Mouse (Mus musculus) liver, embryonic 14.5 days (tissue): Measurements from ENCODE around the gene Gm9945. TPM values are rescaled to one million over a fixed set of nuclear protein-coding genes. Genes with fewer than 3 reads are reported as not detected.

Experiments used
- ATAC-seq: fragments of 200-750 bp; cut with Nextera tagmentation; 2 replicates; pipeline ENCODE4 v1.8.0; 2017; ENCODE audit warnings: moderate number of reproducible peaks, mild to moderate bottlenecking, moderate library complexity; ENCODE audit not compliant: insufficient read depth
- DNase-seq, 3 experiments: peaks; one replicate each; pipeline ENCODE4 v3.0.0-alpha.2; 2012 to 2013; ENCODE audit warnings: low read depth in 3 of 3, low spot score in 3 of 3
- H3K27ac ChIP-seq: fragments of 300-500 bp; sonication (generic); 2 replicates; pipeline ENCODE4 v1.5.1; 2014; ENCODE audit warnings: moderate library complexity, mild to moderate bottlenecking, control low read depth, inconsistent platforms
- H3K27me3 ChIP-seq: fragments of 300-500 bp; sonication (generic); 2 replicates; pipeline ENCODE4 v1.6.1; 2014; ENCODE audit warnings: mild to moderate bottlenecking, low read length, moderate library complexity; ENCODE audit not compliant: control insufficient read depth, insufficient read depth
- H3K36me3 ChIP-seq: fragments of 300-500 bp; sonication (generic); replicated peaks from 2 replicates; pipeline ENCODE4 v1.6.1; 2014; ENCODE audit warnings: low read depth; ENCODE audit not compliant: control insufficient read depth, insufficient read depth
- H3K4me1 ChIP-seq, 2 experiments: fragments of 200-500 bp in 1 of 2; fragments of 300-500 bp in 1 of 2; sonication (generic) in 1 of 2; replicated peaks; 2 replicates each; pipeline ENCODE4 v1.6.1; 2012 to 2014; ENCODE audit warnings: antibody characterized with exemption in 1 of 2, inconsistent platforms in 1 of 2, low read length in 1 of 2; ENCODE audit not compliant: control insufficient read depth in 2 of 2, insufficient read depth in 2 of 2
- H3K4me2 ChIP-seq: fragments of 300-500 bp; sonication (generic); 2 replicates; pipeline ENCODE4 v1.6.1; 2014; ENCODE audit warnings: low read depth, mild to moderate bottlenecking, control low read depth, moderate library complexity
- H3K4me3 ChIP-seq, 2 experiments: fragments of 200-500 bp in 1 of 2; fragments of 300-500 bp in 1 of 2; sonication (generic) in 1 of 2; 2 replicates each; pipeline ENCODE4 v1.5.1; 2012 to 2014; ENCODE audit warnings: low read depth in 2 of 2, low read length in 2 of 2, mild to moderate bottlenecking in 2 of 2, control low read depth in 1 of 2, inconsistent platforms in 1 of 2, moderate library complexity in 1 of 2; ENCODE audit not compliant: insufficient read depth in 1 of 2
- H3K9ac ChIP-seq: fragments of 300-500 bp; sonication (generic); replicated peaks from 2 replicates; pipeline ENCODE4 v1.6.1; 2014; ENCODE audit warnings: mild to moderate bottlenecking, control low read depth, moderate library complexity
- H3K9me3 ChIP-seq: fragments of 300-500 bp; sonication (generic); 2 replicates; pipeline ENCODE4 v1.6.1; 2016; ENCODE audit warnings: low read length, mixed read lengths; ENCODE audit not compliant: control insufficient read depth
- CTCF ChIP-seq: IDR thresholded peaks from 2 replicates; pipeline ENCODE4 v1.5.1; 2016; ENCODE audit warnings: antibody characterized with exemption, low read depth, control low read depth
- EP300 ChIP-seq: IDR thresholded peaks from 2 replicates; pipeline ENCODE4 v1.6.1; 2016; ENCODE audit warnings: antibody characterized with exemption, low read depth
- WGBS: fragments of 180-500 bp; shearing (Covaris S2); extraction: QIAGEN DNeasy Blood & Tissue Kit; methylation state at CpG from one replicate; pipeline ENCODE4 v1.1.7; 2014; ENCODE audit not compliant: insufficient replicate concordance; 5-methylcytosine and 5-hydroxymethylcytosine counted together
- polyA plus RNA-seq, 2 experiments: library from polyadenylated mRNA; depleted of rRNA in 1 of 2; stranded (reverse) in 1 of 2; unstranded in 1 of 2; fragments of >200 nt; fragmentation: Nextera tagmentation in 1 of 2; extraction: Ambion mirVana in 1 of 2; gene quantifications; 2 replicates each; pipeline versions ENCODE4 v1.2.1 to v1.2.3; 2012 to 2014

Gm9945 gene
- polyA plus RNA-seq, 2 experiments = 0.27 to 0.46 TPM

GRCm38 (mm10) chr11:53475620-53476019, 4.3 kb upstream of the Gm9945 start:
- peaks cover 69% of the 10 kb centered on the region for H3K27me3 ChIP-seq
- ATAC-seq (no peak), DNase-seq (no peak)
- WGBS = 32% methylated on average over 8 of the region's 8 CpGs
- TF ChIP-seq CTCF = no peak
- no peak for TF ChIP-seq EP300
- H3K9me3 ChIP-seq = no peaks in the 10 kb centered on the region
- H3K4me3 ChIP-seq = no peak overlapping the region
- no peak overlapping the region for H3K4me2 ChIP-seq
- H3K36me3 ChIP-seq = 0 out of 2 replicates have a peak, but pooled peaks cover 4% of the 10 kb centered on the region
- H3K4me1 ChIP-seq = peaks cover 10% of the 10 kb centered on the region in 2 experiments
- no peak overlapping the region for H3K27ac ChIP-seq
- no peak overlapping the region for H3K9ac ChIP-seq

GRCm38 (mm10) chr11:53477833-53478232, 2.1 kb upstream of the Gm9945 start:
- H3K4me2 ChIP-seq = peak overlapping the region; percentile 72
- TF ChIP-seq EP300 (no peak), CTCF (no peak)

GRCm38 (mm10) chr11:53478383-53479170, 1.4 kb upstream of the Gm9945 start:
- Histone ChIP-seq H3K4me1 (peaks cover 34% of the 10 kb centered on the region in 2 experiments), H3K27ac (no peak overlapping the region), H3K36me3 (0 out of 2 replicates have a peak, but pooled peaks cover 4% of the 10 kb centered on the region), H3K9me3 (no peaks in the 10 kb centered on the region), H3K27me3 (peaks cover 56% of the 10 kb centered on the region), H3K9ac (peak overlapping the region; percentile 75), H3K4me3 (peak overlapping the region; percentile 66 to 92), H3K4me2 (peak overlapping the region; percentile 72)
- no peak for ATAC-seq
- WGBS = 9% methylated on average over 79 of the region's 79 CpGs
- TF ChIP-seq EP300 (no peak), CTCF (0 out of 2 replicates have a peak, but pooled peaks have one; percentile 6)
- DNase-seq = no peak

More at GRCm38 (mm10) chr11:53477833-53478232, 2.1 kb upstream of the Gm9945 start:
- Histone ChIP-seq H3K27me3 (peaks cover 59% of the 10 kb centered on the region), H3K4me1 (peaks cover 27 to 28% of the 10 kb centered on the region in 2 experiments), H3K9ac (peak overlapping the region; percentile 75), H3K27ac (no peak overlapping the region), H3K36me3 (0 out of 2 replicates have a peak, but pooled peaks cover 4% of the 10 kb centered on the region), H3K4me3 (peak overlapping the region; percentile 66 to 92), H3K9me3 (no peaks in the 10 kb centered on the region)
- no peak for ATAC-seq
- DNase-seq = no peak
- 16% methylated on average over 7 of the region's 7 CpGs for WGBS

GRCm38 (mm10) chr11:53479171-53479782, 689 bp upstream of the Gm9945 start:
- Histone ChIP-seq H3K4me1 (peaks cover 40% of the 10 kb centered on the region in 2 experiments), H3K4me2 (peak overlapping the region; percentile 72), H3K27me3 (peaks cover 53% of the 10 kb centered on the region), H3K27ac (peak overlapping the region; percentile 98), H3K4me3 (peak overlapping the region; percentile 66 to 92), H3K36me3 (0 out of 2 replicates have a peak, but pooled peaks cover 4% of the 10 kb centered on the region), H3K9me3 (no peaks in the 10 kb centered on the region), H3K9ac (peak overlapping the region; percentile 75)
- DNase-seq (no peak), ATAC-seq (peak; percentile 0; the same call in 1 of the 2 replicates)
- WGBS = 2% methylated on average over 62 of the region's 62 CpGs
- TF ChIP-seq EP300 (no peak), CTCF (no peak)
